Comparison of ENCODE assay signal across 8 mouse cellular contexts in the genomic region with DNA sequence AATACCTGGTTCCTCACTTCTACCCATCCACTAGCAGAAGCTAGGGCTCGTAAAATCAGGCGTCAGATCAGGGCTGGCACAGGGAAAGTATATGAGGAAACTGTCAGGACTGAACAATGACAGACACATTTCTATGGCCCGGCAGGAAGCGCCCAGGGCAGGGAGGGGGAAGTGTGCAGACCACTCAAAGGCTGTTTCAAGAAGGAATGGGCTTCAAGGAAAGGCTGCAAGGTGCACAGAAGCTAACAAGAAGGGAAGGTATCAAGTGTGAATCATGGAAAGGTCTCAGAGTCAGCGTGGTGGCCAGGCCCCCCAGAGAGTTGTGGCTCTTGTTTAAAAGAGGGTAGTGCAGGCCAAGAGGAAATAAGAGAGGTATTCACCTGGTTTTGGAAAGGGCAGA. TPM values are rescaled to one million over a fixed set of nuclear protein-coding genes. Genes with fewer than 3 reads are reported as not detected.
DNase-seq lines count a peak whose midpoint lies in the region; ATAC-seq lines count a peak whose summit lies in the region.

No protein-coding gene starts in this region.

- 30% methylated on average over 5 of the region's 5 CpGs for whole genome bisulfite sequencing in kidney, embryonic 14.5 days
- 31% methylated on average over 5 of the region's 5 CpGs for WGBS in embryonic facial prominence, embryonic 14.5 days
- WGBS in limb, embryonic 11.5 days = 43% methylated on average over 5 of the region's 5 CpGs
- WGBS in midbrain, embryonic 15.5 days = 22% methylated on average over 5 of the region's 5 CpGs

- DNase-seq in kidney, adult 11 months = no peak
- no peak for DNase-seq in embryonic facial prominence, embryonic 14.5 days (ENCODE audit: low spot score)
- no peak for DNase-seq in limb, embryonic 11.5 days (ENCODE audit: low spot score)
- DNase-seq in thymus, postnatal 0 days (ENCODE audit: low spot score) = no peak
- no peak for DNase-seq in T-cell, adult 2 months (ENCODE audit: low spot score)
- no peak for DNase-seq in adrenal gland, postnatal 4 days (ENCODE audit: low spot score in 2 of 2)

- H3K4me3 ChIP-seq in kidney, embryonic 14.5 days (ENCODE audit: low read length) = peak overlapping the region; percentile 100
- peak overlapping the region; percentile 100 for H3K4me3 ChIP-seq in embryonic facial prominence, embryonic 14.5 days (ENCODE audit: low read depth, low read length)
- peak overlapping the region; percentile 99 for H3K4me3 ChIP-seq in limb, embryonic 11.5 days (ENCODE audit: low read depth, low read length)
- H3K4me3 ChIP-seq in midbrain, embryonic 15.5 days = peak overlapping the region; percentile 79

- no peak for ATAC-seq in kidney, embryonic 14.5 days (ENCODE audit: low FRiP score, low TSS enrichment)
- no peak for ATAC-seq in embryonic facial prominence, embryonic 14.5 days (ENCODE audit: low read depth)
- no peak for ATAC-seq in limb, embryonic 11.5 days (ENCODE audit: insufficient number of reproducible peaks, low FRiP score, low TSS enrichment, low read depth)
- ATAC-seq in midbrain, embryonic 15.5 days (replicated peaks) = 0 out of 2 replicates have a peak, but pooled peaks have one; percentile 10

- peak overlapping the region; percentile 100 for H3K9ac ChIP-seq in kidney, embryonic 14.5 days (ENCODE audit: low read depth, low read length)
- H3K9ac ChIP-seq in embryonic facial prominence, embryonic 14.5 days (ENCODE audit: low read depth, low read length) = peak overlapping the region; percentile 100
- H3K9ac ChIP-seq in limb, embryonic 11.5 days (ENCODE audit: low read length) = peak overlapping the region; percentile 100
- peak overlapping the region; percentile 78 for H3K9ac ChIP-seq in midbrain, embryonic 15.5 days

- peak overlapping the region; percentile 59 for H3K4me2 ChIP-seq in kidney, embryonic 14.5 days (replicated peaks; ENCODE audit: low read depth, low read length)
- peak overlapping the region; percentile 89 for H3K4me2 ChIP-seq in embryonic facial prominence, embryonic 14.5 days (ENCODE audit: low read depth, low read length)
- peak overlapping the region; percentile 70 for H3K4me2 ChIP-seq in limb, embryonic 11.5 days (ENCODE audit: low read depth, severe bottlenecking)
- H3K4me2 ChIP-seq in midbrain, embryonic 15.5 days = peak overlapping the region; percentile 73

- peak overlapping the region; percentile 95; the same call in 1 of the 2 replicates for H3K27ac ChIP-seq in kidney, embryonic 14.5 days (ENCODE audit: low read depth, low read length)
- H3K27ac ChIP-seq in embryonic facial prominence, embryonic 14.5 days (replicated peaks; ENCODE audit: low read depth, low read length) = peak overlapping the region; percentile 96; the same call in 1 of the 2 replicates
- H3K27ac ChIP-seq in limb, embryonic 11.5 days (replicated peaks; ENCODE audit: low read depth, low read length) = no peak overlapping the region
- peak overlapping the region; percentile 92 for H3K27ac ChIP-seq in midbrain, embryonic 15.5 days

- peaks cover 37% of the 10 kb centered on the region for H3K4me1 ChIP-seq in kidney, embryonic 14.5 days (ENCODE audit: control insufficient read depth, insufficient read depth, low read length)
- peaks cover 29% of the 10 kb centered on the region for H3K4me1 ChIP-seq in embryonic facial prominence, embryonic 14.5 days (ENCODE audit: control insufficient read depth, insufficient read depth, low read length)
- H3K4me1 ChIP-seq in limb, embryonic 11.5 days (ENCODE audit: control insufficient read depth, insufficient read depth, low read length) = peaks cover 10% of the 10 kb centered on the region
- H3K4me1 ChIP-seq in midbrain, embryonic 15.5 days = peaks cover 52% of the 10 kb centered on the region

- H3K36me3 ChIP-seq in kidney, embryonic 14.5 days (ENCODE audit: control insufficient read depth, insufficient read depth, low read length) = no peaks in the 10 kb centered on the region
- no peaks in the 10 kb centered on the region for H3K36me3 ChIP-seq in embryonic facial prominence, embryonic 14.5 days (ENCODE audit: control insufficient read depth, insufficient read depth, low read length)
- H3K36me3 ChIP-seq in limb, embryonic 11.5 days (ENCODE audit: control insufficient read depth, insufficient read depth, low read length) = no peaks in the 10 kb centered on the region
- no peaks in the 10 kb centered on the region for H3K36me3 ChIP-seq in midbrain, embryonic 15.5 days (replicated peaks)

- no peaks in the 10 kb centered on the region for H3K9me3 ChIP-seq in kidney, embryonic 14.5 days (ENCODE audit: control insufficient read depth, low read length)
- no peaks in the 10 kb centered on the region for H3K9me3 ChIP-seq in embryonic facial prominence, embryonic 14.5 days (ENCODE audit: control insufficient read depth, low read length)
- H3K9me3 ChIP-seq in limb, embryonic 11.5 days (ENCODE audit: control insufficient read depth, low read length) = no peaks in the 10 kb centered on the region
- no peaks in the 10 kb centered on the region for H3K9me3 ChIP-seq in midbrain, embryonic 15.5 days

- H3K27me3 ChIP-seq in kidney, embryonic 14.5 days (ENCODE audit: control insufficient read depth, insufficient read depth, low read length) = no peaks in the 10 kb centered on the region
- H3K27me3 ChIP-seq in embryonic facial prominence, embryonic 14.5 days (replicated peaks; ENCODE audit: control insufficient read depth, insufficient read depth, low read length) = no peaks in the 10 kb centered on the region
- no peaks in the 10 kb centered on the region for H3K27me3 ChIP-seq in limb, embryonic 11.5 days (ENCODE audit: control insufficient read depth, insufficient read depth, low read length)
- H3K27me3 ChIP-seq in midbrain, embryonic 15.5 days (replicated peaks) = no peaks in the 10 kb centered on the region

RNA-seq across cellular contexts. Expression of a gene that starts 0.7 kb away (rescaled TPM):
- 493 and 553 TPM in 2 replicates for polyA plus RNA-seq in kidney, embryonic 14.5 days (2014; fragmentation: Nextera tagmentation; extraction: Ambion mirVana)
- polyA plus RNA-seq in embryonic facial prominence, embryonic 14.5 days (2014; fragmentation: Nextera tagmentation; extraction: Ambion mirVana) = 448 and 484 TPM in 2 replicates
- 625 and 626 TPM in 2 replicates for polyA plus RNA-seq in limb, embryonic 11.5 days (2014; fragmentation: Nextera tagmentation; extraction: Ambion mirVana)
- 1,179 and 1,183 TPM in 2 replicates for polyA plus RNA-seq in midbrain, embryonic 15.5 days (2015; fragmentation: Nextera tagmentation; extraction: Ambion mirVana)
- polyA plus RNA-seq in thymus, postnatal 0 days (2015; fragmentation: Nextera tagmentation; extraction: Ambion mirVana) = 288 and 312 TPM in 2 replicates
- 100 to 1,000 TPM; 441 to 466 TPM for total RNA-seq in adrenal gland, postnatal 4 days (2021)

RNA-seq across cellular contexts. Expression of a gene that starts 21.5 kb away (rescaled TPM):
- 0.44 and 0.57 TPM in 2 replicates for polyA plus RNA-seq in kidney, embryonic 14.5 days (2014; fragmentation: Nextera tagmentation; extraction: Ambion mirVana)
- polyA plus RNA-seq in embryonic facial prominence, embryonic 14.5 days (2014; fragmentation: Nextera tagmentation; extraction: Ambion mirVana) = 0.54 and 1.3 TPM in 2 replicates
- polyA plus RNA-seq in limb, embryonic 11.5 days (2014; fragmentation: Nextera tagmentation; extraction: Ambion mirVana) = not detected in 2 replicates
- polyA plus RNA-seq in midbrain, embryonic 15.5 days (2015; fragmentation: Nextera tagmentation; extraction: Ambion mirVana) = 0.44 TPM in 1 of 2 replicates, not detected in the other
- polyA plus RNA-seq in thymus, postnatal 0 days (2015; fragmentation: Nextera tagmentation; extraction: Ambion mirVana) = 0.79 TPM in 1 of 2 replicates, not detected in the other
- 10 to 100 TPM in 1 of 2 experiments, 1 to 10 TPM in 1; 7.4 to 14.4 TPM for total RNA-seq in adrenal gland, postnatal 4 days (2021)
